Mouse (Mus musculus) C2C12 (cell line): ENCODE data around the gene Cavin1. TPM values are rescaled to one million over a fixed set of nuclear protein-coding genes. Genes with fewer than 3 reads are reported as not detected.

Source experiments
- H3K27me3 ChIP-seq: one replicate; pipeline ENCODE4 v1.6.1; 2011; ENCODE audit not compliant: control insufficient read depth, insufficient read depth, insufficient read length
- H3K36me3 ChIP-seq: one replicate; pipeline ENCODE4 v1.6.1; 2011; ENCODE audit not compliant: control insufficient read depth, insufficient read depth
- H3K4me3 ChIP-seq: one replicate; pipeline ENCODE4 v1.5.1; 2011; ENCODE audit warnings: mild to moderate bottlenecking, control low read depth; ENCODE audit not compliant: poor library complexity, insufficient read depth, severe bottlenecking
- H3K79me2 ChIP-seq: one replicate; pipeline ENCODE4 v1.6.1; 2011; ENCODE audit not compliant: control insufficient read depth, insufficient read depth
- H3K79me3 ChIP-seq: one replicate; pipeline ENCODE4 v1.6.1; 2011; ENCODE audit warnings: low read depth, control low read depth
- H3ac ChIP-seq: one replicate; pipeline ENCODE3; 2011; ENCODE audit warnings: low read depth; ENCODE audit not compliant: control insufficient read depth, insufficient read length
- CEBPB ChIP-seq: IDR thresholded peaks from one replicate; pipeline ENCODE4 v1.6.1; 2011; ENCODE audit warnings: low read depth, mild to moderate bottlenecking, control low read depth, moderate library complexity
- CTCF ChIP-seq: IDR thresholded peaks from one replicate; pipeline ENCODE4 v1.5.1; 2011; ENCODE audit not compliant: control insufficient read depth, insufficient read depth, insufficient read length
- FOSL1 ChIP-seq: IDR thresholded peaks from one replicate; pipeline ENCODE4 v1.8.0; 2011; ENCODE audit warnings: mild to moderate bottlenecking, low read length; ENCODE audit not compliant: poor library complexity, insufficient read depth, severe bottlenecking
- MAX ChIP-seq: IDR thresholded peaks from one replicate; pipeline ENCODE4 v1.6.1; 2011; ENCODE audit warnings: mild to moderate bottlenecking, control low read depth
- MYOD1 ChIP-seq: IDR thresholded peaks from one replicate; pipeline ENCODE4 v1.6.1; 2011; ENCODE audit warnings: low read depth; ENCODE audit not compliant: control insufficient read depth, insufficient read length
- MYOG ChIP-seq: IDR thresholded peaks from one replicate; pipeline ENCODE4 v1.6.1; 2011; ENCODE audit not compliant: control insufficient read depth, insufficient read length; ENCODE audit errors: extremely low read depth
- USF1 ChIP-seq: IDR thresholded peaks from one replicate; pipeline ENCODE4 v1.6.1; 2011; ENCODE audit warnings: low read depth, mild to moderate bottlenecking, control low read depth, moderate library complexity
- polyA plus RNA-seq: library from polyadenylated mRNA; unstranded; fragments of >200 nt; fragmentation: generic; extraction: Trizol; gene quantifications from one replicate; pipeline ENCODE4 v1.2.1, GENCODE M21; 2012; ENCODE audit warnings: missing spikeins

Cavin1 gene
- polyA plus RNA-seq, 1 experiment: 418 TPM

GRCm38 (mm10) chr11:100974381-100974970 lies 3.8 kb upstream of the Cavin1 start:
- Histone ChIP-seq H3K79me2 (peaks cover 27% of the 10 kb centered on the region), H3ac (peak overlapping the region; percentile 31), H3K79me3 (peaks cover 8% of the 10 kb centered on the region), H3K27me3 (no peaks in the 10 kb centered on the region), H3K36me3 (no peaks in the 10 kb centered on the region), H3K4me3 (no peak overlapping the region)
- TF ChIP-seq USF1 (no peak), FOSL1 (peak; percentile 99), CTCF (no peak)

- H3K79me3 ChIP-seq: peaks cover 20% of the 10 kb centered on the region
- no peak overlapping the region for H3ac ChIP-seq
- TF ChIP-seq FOSL1: no peak
- no peak for TF ChIP-seq USF1
- no peak for TF ChIP-seq CEBPB
- TF ChIP-seq MYOG: no peak
- no peak for TF ChIP-seq MAX
- no peak for TF ChIP-seq MYOD1
- TF ChIP-seq CTCF: no peak
- no peak overlapping the region for H3K4me3 ChIP-seq
- H3K36me3 ChIP-seq: peaks cover 6% of the 10 kb centered on the region
- peaks cover 39% of the 10 kb centered on the region for H3K79me2 ChIP-seq
- no peaks in the 10 kb centered on the region for H3K27me3 ChIP-seq
Measured at GRCm38 (mm10) chr11:100973245-100973644, 2.6 kb upstream of the Cavin1 start.

DNA sequence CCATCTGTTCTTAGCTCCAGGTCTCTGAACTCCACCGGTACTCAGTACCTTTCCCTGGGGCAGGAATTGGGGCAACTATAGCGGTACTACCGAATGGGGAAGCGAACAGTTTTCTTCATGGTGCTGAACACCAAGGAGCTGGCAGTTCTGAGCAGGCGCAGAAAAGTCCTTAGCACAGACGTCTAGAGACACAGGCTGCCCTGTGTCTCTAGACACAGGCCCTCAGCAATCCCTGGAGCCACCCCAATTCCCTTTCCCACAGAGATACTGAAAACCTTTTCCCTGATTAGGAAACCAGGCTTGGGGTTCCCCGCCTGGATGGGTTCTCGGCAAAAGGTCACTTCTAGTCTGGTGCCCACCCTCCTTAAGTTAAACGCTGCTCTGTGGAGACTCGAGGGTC lies 768 bp upstream of the Cavin1 start:
- Histone ChIP-seq H3K36me3 (peaks cover 23% of the 10 kb centered on the region), H3K4me3 (no peak overlapping the region), H3K27me3 (no peaks in the 10 kb centered on the region), H3K79me2 (peaks cover 57% of the 10 kb centered on the region), H3K79me3 (peaks cover 38% of the 10 kb centered on the region), H3ac (no peak overlapping the region)
- TF ChIP-seq MAX (no peak), MYOD1 (no peak), USF1 (no peak), CTCF (no peak), CEBPB (no peak), MYOG (no peak), FOSL1 (no peak)

GRCm38 (mm10) chr11:100969744-100970556 lies 737 bp downstream of the Cavin1 start:
- peaks cover 72% of the 10 kb centered on the region for H3K79me2 ChIP-seq
- H3K79me3 ChIP-seq: peaks cover 53% of the 10 kb centered on the region
- TF ChIP-seq USF1 (no peak), FOSL1 (no peak), CTCF (no peak), MYOD1 (no peak), MYOG (no peak), MAX (no peak), CEBPB (no peak)
- H3K27me3 ChIP-seq: no peaks in the 10 kb centered on the region
- H3K4me3 ChIP-seq: peak overlapping the region; percentile 96
- H3K36me3 ChIP-seq: peaks cover 37% of the 10 kb centered on the region
- H3ac ChIP-seq: peak overlapping the region; percentile 96

GRCm38 (mm10) chr11:100969189-100969743 lies 1.4 kb downstream of the Cavin1 start:
- TF ChIP-seq FOSL1: no peak
- no peak for TF ChIP-seq USF1
- no peak for TF ChIP-seq CEBPB
- no peak for TF ChIP-seq MAX
- no peak for TF ChIP-seq CTCF
- no peak for TF ChIP-seq MYOG
- no peak for TF ChIP-seq MYOD1
- peaks cover 60% of the 10 kb centered on the region for H3K79me3 ChIP-seq
- H3K4me3 ChIP-seq: peak overlapping the region; percentile 96
- peaks cover 44% of the 10 kb centered on the region for H3K36me3 ChIP-seq
- peak overlapping the region; percentile 96 for H3ac ChIP-seq
- H3K27me3 ChIP-seq: no peaks in the 10 kb centered on the region
- H3K79me2 ChIP-seq: peaks cover 79% of the 10 kb centered on the region
